Mouse (Mus musculus) MEL (cell line): ENCODE data around the gene Idh3b. TPM values are rescaled to one million over a fixed set of nuclear protein-coding genes. Genes with fewer than 3 reads are reported as not detected.

ENCODE experiments used
- DNase-seq: peaks from one replicate; pipeline ENCODE4 v3.0.0; 2011; ENCODE audit warnings: low read depth, low spot score
- H3K27ac ChIP-seq: 2 replicates; pipeline ENCODE4 v1.5.1; 2012; ENCODE audit warnings: low read depth, mild to moderate bottlenecking, control low read depth, low read length, moderate library complexity; ENCODE audit not compliant: control insufficient read depth
- H3K27me3 ChIP-seq, 2 experiments: fragments of 150-350 bp in 1 of 2; sonication (generic) in 1 of 2; 2 replicates each; pipeline ENCODE4 v1.6.1; 2012; ENCODE audit warnings: low read length in 2 of 2, mild to moderate bottlenecking in 2 of 2, improper control_type of control experiment in 1 of 2, moderate library complexity in 1 of 2; ENCODE audit not compliant: insufficient read depth in 2 of 2, control insufficient read depth in 1 of 2
- H3K36me3 ChIP-seq, 2 experiments: 2 replicates each; pipeline ENCODE4 v1.6.1; 2012 to 2014; ENCODE audit warnings: low read length in 2 of 2, improper control_type of control experiment in 1 of 2, inconsistent platforms in 1 of 2, mild to moderate bottlenecking in 1 of 2; ENCODE audit not compliant: insufficient read depth in 2 of 2, control insufficient read depth in 1 of 2
- H3K4me1 ChIP-seq, 2 experiments: fragments of 150-350 bp in 1 of 2; sonication (generic) in 1 of 2; 2 replicates each; pipeline ENCODE4 v1.6.1; 2012; ENCODE audit warnings: low read length in 2 of 2, improper control_type of control experiment in 1 of 2, mild to moderate bottlenecking in 1 of 2; ENCODE audit not compliant: insufficient read depth in 2 of 2, control insufficient read depth in 1 of 2
- H3K4me3 ChIP-seq, 2 experiments: fragments of 150-350 bp in 1 of 2; sonication (generic) in 1 of 2; 2 replicates each; pipeline ENCODE4 v1.5.1; 2012; ENCODE audit warnings: low read depth in 2 of 2, low read length in 2 of 2, mild to moderate bottlenecking in 2 of 2, moderate library complexity in 2 of 2, control low read depth in 1 of 2, improper control_type of control experiment in 1 of 2; ENCODE audit not compliant: control insufficient read depth in 1 of 2, insufficient read depth in 1 of 2
- H3K79me2 ChIP-seq: 2 replicates; pipeline ENCODE4 v1.6.1; 2012; ENCODE audit warnings: mild to moderate bottlenecking, low read length, moderate library complexity; ENCODE audit not compliant: control insufficient read depth, poor library complexity, insufficient read depth
- H3K9ac ChIP-seq: 2 replicates; pipeline ENCODE4 v1.6.1; 2012; ENCODE audit warnings: low read depth, mild to moderate bottlenecking, control low read depth, low read length, moderate library complexity; ENCODE audit not compliant: control insufficient read depth, poor library complexity, severe bottlenecking
- H3K9me3 ChIP-seq: fragments of 150-350 bp; sonication (generic); replicated peaks from 2 replicates; pipeline ENCODE4 v1.6.1; 2012; ENCODE audit warnings: mild to moderate bottlenecking, low read length, improper control_type of control experiment, moderate library complexity; ENCODE audit not compliant: insufficient read depth
- BHLHE40 ChIP-seq: IDR thresholded peaks from 2 replicates; pipeline ENCODE4 v1.6.1; 2012; ENCODE audit warnings: low read depth, mild to moderate bottlenecking, inconsistent platforms, low read length, improper control_type of control experiment, borderline replicate concordance
- GATA1 ChIP-seq: IDR thresholded peaks from 2 replicates; pipeline ENCODE4 v1.6.1; 2011; ENCODE audit warnings: low read depth, low read length, improper control_type of control experiment
- MAFK ChIP-seq: IDR thresholded peaks from 2 replicates; pipeline ENCODE4 v1.6.1; 2011; ENCODE audit warnings: low read depth, mild to moderate bottlenecking, low read length, improper control_type of control experiment, borderline replicate concordance
- MAX ChIP-seq: IDR thresholded peaks from 2 replicates; pipeline ENCODE4 v1.6.1; 2011; ENCODE audit warnings: low read length, improper control_type of control experiment
- MXI1 ChIP-seq: IDR thresholded peaks from 2 replicates; pipeline ENCODE4 v1.6.1; 2011; ENCODE audit warnings: mild to moderate bottlenecking, low read depth, low read length, improper control_type of control experiment
- MYB ChIP-seq: IDR thresholded peaks from 2 replicates; pipeline ENCODE4 v1.6.1; 2011; ENCODE audit warnings: mild to moderate bottlenecking, low read depth, low read length, improper control_type of control experiment
- NELFE ChIP-seq: IDR thresholded peaks from 2 replicates; pipeline ENCODE4 v1.6.1; 2011; ENCODE audit warnings: low read depth, low read length, improper control_type of control experiment
- NRF1 ChIP-seq: IDR thresholded peaks from 2 replicates; pipeline ENCODE4 v1.6.1; 2014; ENCODE audit warnings: low read depth, mild to moderate bottlenecking, inconsistent platforms, low read length, improper control_type of control experiment, moderate library complexity; ENCODE audit not compliant: poor library complexity, insufficient read depth, severe bottlenecking
- SMC3 ChIP-seq: IDR thresholded peaks from 2 replicates; pipeline ENCODE4 v1.6.1; 2011; ENCODE audit warnings: low read depth, low read length, improper control_type of control experiment
- UBTF ChIP-seq: IDR thresholded peaks from 2 replicates; pipeline ENCODE4 v1.6.1; 2012; ENCODE audit warnings: low read depth, mild to moderate bottlenecking, inconsistent platforms, low read length, improper control_type of control experiment, moderate library complexity, borderline replicate concordance; ENCODE audit not compliant: insufficient read depth
- USF1 ChIP-seq: IDR thresholded peaks from 2 replicates; pipeline ENCODE4 v1.6.1; 2014; ENCODE audit warnings: low read depth, mild to moderate bottlenecking, inconsistent platforms, low read length, improper control_type of control experiment, moderate library complexity
- ZKSCAN1 ChIP-seq: IDR thresholded peaks from 2 replicates; pipeline ENCODE4 v1.6.1; 2012; ENCODE audit warnings: low read depth, mild to moderate bottlenecking, inconsistent platforms, low read length, improper control_type of control experiment, moderate library complexity
- polyA plus RNA-seq, 2 experiments: library from polyadenylated mRNA; stranded (reverse) in 1 of 2; unstranded in 1 of 2; fragments of >175 nt in 1 of 2; fragments of >200 nt in 1 of 2; gene quantifications; 2 replicates each; pipeline versions ENCODE4 v1.2.1 to v1.2.4; 2012; ENCODE audit warnings: low replicate concordance in 2 of 2, low read depth in 1 of 2; ENCODE audit not compliant: insufficient read length in 2 of 2, insufficient read depth in 1 of 2, missing spikeins in 1 of 2
- total RNA-seq: library from RNA; depleted of rRNA; stranded (reverse); fragments of 300-350 nt; gene quantifications from 2 replicates; pipeline ENCODE4 v1.2.3, GENCODE M21; 2012

Gene Idh3b
- total and polyA plus RNA-seq, 3 experiments = 210 to 1,030 (median 551) TPM

- no peaks in the 10 kb centered on the region for H3K27me3 ChIP-seq
- H3K79me2 ChIP-seq = no peaks in the 10 kb centered on the region
- no peak overlapping the region for H3K27ac ChIP-seq
- no peak overlapping the region for H3K9ac ChIP-seq
- no peaks in the 10 kb centered on the region for H3K9me3 ChIP-seq
- H3K4me3 ChIP-seq = no peak overlapping the region
- peaks cover 0 to 36% of the 10 kb centered on the region in 2 experiments; a peak in 2 of 4 replicates for H3K36me3 ChIP-seq
- TF ChIP-seq MAX (no peak), MAFK (no peak), NRF1 (no peak)
- TF ChIP-seq, all 39 proteins: peak for 0
- H3K4me1 ChIP-seq = peaks cover 16 to 43% of the 10 kb centered on the region in 2 experiments
- no peak for DNase-seq
Observed at GRCm38 (mm10) chr2:130261914-130262313, 22.4 kb downstream of the Idh3b start.

- Histone ChIP-seq H3K4me1 (peaks cover 16 to 45% of the 10 kb centered on the region in 2 experiments), H3K9ac (no peak overlapping the region)
- TF ChIP-seq MYB = no peak
- TF ChIP-seq MXI1 = no peak
- TF ChIP-seq BHLHE40 = 0 out of 2 replicates have a peak, but pooled peaks have one; percentile 31
- TF ChIP-seq GATA1 = no peak
- TF ChIP-seq NELFE = no peak
- TF ChIP-seq USF1 = no peak
- TF ChIP-seq SMC3 = no peak
- no peak for TF ChIP-seq ZKSCAN1
- TF ChIP-seq, all 39 proteins: peak for 1
Observed at GRCm38 (mm10) chr2:130260822-130261221, 23.5 kb downstream of the Idh3b start.

DNA sequence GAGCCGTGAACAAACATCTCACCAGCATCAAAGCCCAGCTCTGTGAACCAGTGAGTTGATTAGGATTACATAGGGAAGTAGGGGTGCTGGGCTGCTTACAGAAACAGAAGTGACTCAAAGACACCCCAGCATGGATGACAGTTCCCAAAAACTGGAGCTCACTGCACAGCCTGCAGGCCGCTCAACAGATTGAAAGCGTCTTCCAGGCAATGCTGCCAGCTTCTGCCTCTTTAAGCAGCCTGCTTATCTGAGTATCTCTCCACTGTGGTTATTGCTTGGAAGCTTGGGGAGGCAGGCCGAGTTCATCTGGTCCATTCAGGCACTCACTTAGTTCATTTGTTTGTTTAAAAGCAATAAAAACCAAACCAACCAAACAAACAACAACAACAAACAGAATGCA, 27.6 kb downstream of the Idh3b start:
- TF ChIP-seq UBTF = no peak
- no peak for TF ChIP-seq MYB
- no peak for TF ChIP-seq MXI1
- TF ChIP-seq GATA1 = peak; percentile 29; the same call in 1 of the 2 replicates
- TF ChIP-seq MAX = no peak
- H3K27ac ChIP-seq = no peak overlapping the region
- DNase-seq = peak; percentile 57
- H3K36me3 ChIP-seq = peaks cover 0 to 14% of the 10 kb centered on the region in 2 experiments; a peak in 2 of 4 replicates
- no peak overlapping the region for H3K4me3 ChIP-seq
- H3K79me2 ChIP-seq = no peaks in the 10 kb centered on the region
- H3K9me3 ChIP-seq = no peaks in the 10 kb centered on the region
- H3K9ac ChIP-seq = no peak overlapping the region
- peaks cover 8 to 15% of the 10 kb centered on the region in 2 experiments for H3K4me1 ChIP-seq
- H3K27me3 ChIP-seq = peaks cover 0 to 2% of the 10 kb centered on the region in 2 experiments; a peak in 1 of 4 replicates

More at GRCm38 (mm10) chr2:130260822-130261221, 23.5 kb downstream of the Idh3b start:
- peak; percentile 52 for DNase-seq
- Histone ChIP-seq H3K27ac (no peak overlapping the region), H3K27me3 (no peaks in the 10 kb centered on the region), H3K36me3 (peaks cover 0 to 37% of the 10 kb centered on the region in 2 experiments; a peak in 2 of 4 replicates), H3K4me3 (no peak overlapping the region), H3K79me2 (no peaks in the 10 kb centered on the region), H3K9me3 (no peaks in the 10 kb centered on the region)
